Mouse (Mus musculus) forebrain, embryonic 12.5 days (tissue): ENCODE measurements at regions not wholly inside any gene's neighbourhood (a gene's known extent, or its start where the extent isn't known, plus 50 kb on each side); places are given as distances from the start of the nearest gene placed in this dataset.

Experiments used
- ATAC-seq: fragments of 200-750 bp; cut with Nextera tagmentation; 2 replicates; pipeline ENCODE4 v1.8.0; 2017; ENCODE audit warnings: moderate TSS enrichment; ENCODE audit not compliant: low FRiP score
- H3K27ac ChIP-seq: fragments of 300-500 bp; sonication (generic); 2 replicates; pipeline ENCODE4 v1.5.1; 2016; ENCODE audit warnings: mild to moderate bottlenecking
- H3K27me3 ChIP-seq: fragments of 300-500 bp; sonication (generic); 2 replicates; pipeline ENCODE4 v1.6.1; 2016; ENCODE audit warnings: mild to moderate bottlenecking
- H3K36me3 ChIP-seq: fragments of 300-500 bp; sonication (generic); replicated peaks from 2 replicates; pipeline ENCODE4 v1.6.1; 2016; ENCODE audit warnings: mild to moderate bottlenecking
- H3K4me1 ChIP-seq: fragments of 300-500 bp; sonication (generic); 2 replicates; pipeline ENCODE4 v1.6.1; 2016
- H3K4me2 ChIP-seq: fragments of 300-500 bp; sonication (generic); 2 replicates; pipeline ENCODE4 v1.6.1; 2016; ENCODE audit warnings: mild to moderate bottlenecking, moderate library complexity
- H3K4me3 ChIP-seq: fragments of 300-500 bp; sonication (generic); replicated peaks from 2 replicates; pipeline ENCODE4 v1.5.1; 2016; ENCODE audit warnings: mild to moderate bottlenecking
- H3K9ac ChIP-seq: fragments of 300-500 bp; sonication (generic); 2 replicates; pipeline ENCODE4 v1.6.1; 2016; ENCODE audit warnings: mild to moderate bottlenecking
- H3K9me3 ChIP-seq: fragments of 300-500 bp; sonication (generic); 2 replicates; pipeline ENCODE4 v1.6.1; 2016
- WGBS: fragments of 180-500 bp; shearing (Covaris S2); methylation state at CpG from one replicate; pipeline ENCODE4 v1.1.7; 2016; 5-methylcytosine and 5-hydroxymethylcytosine counted together

DNA sequence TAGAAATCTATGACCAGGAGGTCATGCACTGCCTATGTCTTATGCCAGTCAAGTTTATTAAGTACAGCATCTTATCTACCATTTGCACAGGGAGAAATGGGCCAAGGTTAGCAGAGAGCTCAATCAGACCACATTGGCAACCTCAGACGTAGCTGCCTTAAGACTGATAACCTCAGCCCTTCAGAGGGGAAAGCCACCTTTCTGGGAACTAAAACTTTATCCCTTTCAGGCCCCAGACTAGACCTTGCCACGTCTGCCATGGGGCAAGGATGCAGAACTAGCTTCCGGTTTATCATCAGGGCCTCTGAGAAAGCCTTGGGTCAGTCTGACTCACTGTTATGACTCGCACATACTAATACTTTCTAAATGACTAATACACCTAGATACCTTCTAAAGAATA is 188.8 kb upstream of the Agap1 start:
- Histone ChIP-seq H3K4me2 (no peak overlapping the region), H3K27me3 (no peaks in the 10 kb centered on the region), H3K27ac (no peak overlapping the region), H3K9ac (no peak overlapping the region), H3K4me3 (no peak overlapping the region), H3K9me3 (no peaks in the 10 kb centered on the region), H3K4me1 (no peaks in the 10 kb centered on the region), H3K36me3 (no peaks in the 10 kb centered on the region)
- WGBS, result 81% methylated on average over 4 of the region's 4 CpGs
- no peak for ATAC-seq

DNA sequence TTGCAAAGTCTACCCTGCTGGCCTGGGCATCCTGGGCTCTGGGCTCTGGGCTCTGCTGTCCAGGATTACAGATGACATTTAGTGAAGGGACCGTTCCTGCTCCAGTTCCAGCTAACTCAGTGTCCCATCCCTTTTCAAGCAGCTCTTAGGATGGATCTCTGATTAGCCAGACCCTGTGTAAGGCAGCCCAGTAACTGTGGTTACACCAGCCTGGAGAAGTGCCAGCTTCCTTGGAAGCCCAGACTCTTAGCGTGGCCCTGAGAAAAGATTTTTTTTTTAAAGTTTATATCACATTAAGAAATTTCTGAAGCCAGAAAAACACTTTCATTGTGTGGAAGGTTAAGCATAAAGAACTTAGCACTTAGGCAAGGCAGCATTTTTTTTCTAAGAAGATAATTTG is 185.8 kb upstream of the Agap1 start:
- H3K36me3 ChIP-seq, result no peaks in the 10 kb centered on the region
- 60% methylated on average over 2 of the region's 2 CpGs for WGBS
- ATAC-seq, result no peak
- no peak overlapping the region for H3K4me2 ChIP-seq
- no peaks in the 10 kb centered on the region for H3K4me1 ChIP-seq
- no peak overlapping the region for H3K27ac ChIP-seq
- no peaks in the 10 kb centered on the region for H3K9me3 ChIP-seq
- H3K9ac ChIP-seq, result no peak overlapping the region
- no peak overlapping the region for H3K4me3 ChIP-seq
- no peaks in the 10 kb centered on the region for H3K27me3 ChIP-seq

DNA sequence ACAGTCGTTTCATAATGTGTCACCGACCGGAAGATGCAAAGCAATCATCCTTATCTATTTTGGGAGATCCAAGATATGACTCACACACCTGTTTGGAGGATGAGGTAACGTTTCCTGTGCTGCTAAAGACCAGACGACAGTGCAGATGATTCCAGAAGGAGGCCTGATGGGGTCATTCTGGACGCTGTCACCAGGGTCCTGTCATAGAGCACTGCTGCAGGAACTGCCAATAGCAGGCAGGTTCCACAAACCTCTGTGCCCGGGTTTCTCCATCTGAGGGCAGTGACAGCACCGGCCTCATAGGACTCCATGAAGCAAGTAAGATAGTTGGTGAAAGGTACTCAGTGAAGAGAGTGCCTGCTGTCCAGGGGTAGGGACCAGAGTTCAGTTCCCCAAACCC is 182.9 kb upstream of the Agap1 start:
- Histone ChIP-seq H3K9ac (no peak overlapping the region), H3K27ac (no peak overlapping the region), H3K4me3 (no peak overlapping the region), H3K36me3 (no peaks in the 10 kb centered on the region), H3K4me2 (no peak overlapping the region), H3K4me1 (no peaks in the 10 kb centered on the region), H3K27me3 (no peaks in the 10 kb centered on the region), H3K9me3 (no peaks in the 10 kb centered on the region)
- WGBS, result 84% methylated on average over 8 of the region's 8 CpGs
- no peak for ATAC-seq

DNA sequence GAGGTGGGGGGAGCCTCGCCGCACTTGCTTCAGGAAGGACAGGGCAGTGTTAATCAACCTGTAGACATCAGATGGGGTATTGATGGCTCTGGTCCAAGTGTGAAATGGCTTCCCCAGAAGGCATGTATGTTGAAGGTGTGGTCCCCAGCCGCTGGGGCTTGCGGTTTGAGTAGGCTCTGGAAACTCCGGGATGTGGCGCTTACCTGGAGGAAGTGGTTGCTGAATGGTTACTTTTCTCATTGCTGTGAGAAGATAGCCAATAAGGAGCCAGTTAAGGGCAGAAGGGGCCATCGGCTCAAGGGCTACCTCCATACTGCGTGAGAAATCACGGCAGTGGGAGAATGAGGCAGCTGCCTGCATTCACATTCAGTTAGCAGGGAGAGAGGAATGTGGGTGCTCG is 181.6 kb upstream of the Agap1 start:
- no peaks in the 10 kb centered on the region for H3K4me1 ChIP-seq
- H3K27me3 ChIP-seq, result no peaks in the 10 kb centered on the region
- H3K4me3 ChIP-seq, result no peak overlapping the region
- no peaks in the 10 kb centered on the region for H3K36me3 ChIP-seq
- no peaks in the 10 kb centered on the region for H3K9me3 ChIP-seq
- 93% methylated on average over 10 of the region's 10 CpGs for WGBS
- H3K9ac ChIP-seq, result no peak overlapping the region
- no peak overlapping the region for H3K4me2 ChIP-seq
- no peak for ATAC-seq
- H3K27ac ChIP-seq, result no peak overlapping the region

DNA sequence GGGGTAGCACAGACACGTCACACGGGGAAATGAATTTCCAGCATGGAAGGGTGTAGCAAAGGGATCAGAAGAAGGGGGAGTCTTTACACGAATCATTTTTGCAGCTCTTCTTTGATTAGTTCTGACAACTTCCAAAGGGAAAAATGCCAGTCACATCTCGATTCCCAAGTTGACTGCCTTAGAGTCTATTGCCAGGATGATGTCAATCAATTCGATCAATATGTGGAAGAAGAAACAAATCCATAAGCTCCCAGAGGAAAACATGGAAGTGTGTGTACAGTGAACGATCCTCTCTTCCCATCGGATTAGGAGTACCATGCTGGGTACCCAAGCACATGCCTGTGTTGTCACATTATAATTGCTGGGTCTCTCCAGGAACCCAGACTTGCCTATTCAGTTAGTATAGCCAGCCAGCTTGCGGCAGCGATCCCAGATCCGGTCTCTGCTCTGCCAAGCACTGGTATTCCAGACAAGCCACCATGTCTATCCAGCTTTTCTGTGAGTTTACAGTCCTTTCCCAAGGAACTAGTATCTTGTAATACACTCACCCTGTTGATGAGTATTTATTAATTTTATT is 180.7 kb upstream of the Agap1 start:
- Histone ChIP-seq H3K9me3 (no peaks in the 10 kb centered on the region), H3K4me3 (no peak overlapping the region), H3K27me3 (no peaks in the 10 kb centered on the region), H3K4me1 (no peaks in the 10 kb centered on the region), H3K9ac (no peak overlapping the region), H3K4me2 (no peak overlapping the region), H3K36me3 (no peaks in the 10 kb centered on the region), H3K27ac (no peak overlapping the region)
- no peak for ATAC-seq
- 93% methylated on average over 10 of the region's 10 CpGs for WGBS

DNA sequence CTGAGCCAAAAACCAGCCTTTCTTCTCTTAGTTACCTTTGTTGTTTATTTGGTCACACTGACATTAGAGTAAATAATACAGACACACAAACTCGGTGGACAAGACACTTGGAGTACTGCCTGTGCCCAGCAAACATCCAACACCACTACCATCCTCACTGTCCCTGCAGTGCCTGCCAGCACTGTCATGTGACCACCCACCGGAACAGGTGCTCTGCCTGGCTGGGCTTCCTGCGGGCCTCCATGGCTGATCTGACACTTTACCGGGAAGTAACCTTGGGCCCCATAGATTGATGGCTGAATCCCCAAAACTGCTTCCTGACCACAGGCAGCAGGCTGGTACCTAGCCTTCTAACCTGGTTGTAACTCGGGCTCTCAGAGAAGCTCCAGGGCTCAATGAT is 175.2 kb upstream of the Agap1 start:
- H3K4me2 ChIP-seq, result no peak overlapping the region
- no peaks in the 10 kb centered on the region for H3K9me3 ChIP-seq
- ATAC-seq, result no peak
- H3K9ac ChIP-seq, result no peak overlapping the region
- H3K4me3 ChIP-seq, result no peak overlapping the region
- H3K27ac ChIP-seq, result no peak overlapping the region
- no peaks in the 10 kb centered on the region for H3K4me1 ChIP-seq
- H3K36me3 ChIP-seq, result no peaks in the 10 kb centered on the region
- WGBS, result 86% methylated on average over 5 of the region's 5 CpGs
- H3K27me3 ChIP-seq, result no peaks in the 10 kb centered on the region

DNA sequence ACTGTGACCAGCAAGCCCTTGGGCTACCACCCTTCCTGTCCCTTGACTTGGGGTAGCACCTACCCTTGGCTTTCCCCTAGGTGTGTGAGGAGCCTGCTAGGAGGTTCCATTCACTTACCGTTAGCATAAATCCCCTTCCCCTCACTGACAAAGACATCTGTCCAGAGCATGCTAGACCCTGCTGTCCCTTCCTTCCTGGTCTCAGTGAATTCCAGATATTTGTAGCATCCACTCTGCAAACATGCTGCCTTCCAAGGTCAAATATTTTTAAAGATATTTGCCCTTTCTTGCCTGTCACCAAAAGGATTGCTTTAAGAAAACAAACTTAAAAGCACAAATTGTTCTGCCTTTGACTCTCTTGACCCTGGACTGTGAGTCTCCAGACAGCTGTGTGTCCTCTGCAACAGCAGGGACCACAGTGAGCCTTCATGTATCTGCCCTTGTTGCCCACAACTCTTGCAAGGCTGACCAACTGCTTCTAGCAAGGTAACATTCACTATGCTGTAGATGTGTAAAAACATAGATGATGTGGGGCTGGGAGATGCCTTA is 173.4 kb upstream of the Agap1 start:
- Histone ChIP-seq H3K4me2 (no peak overlapping the region), H3K4me1 (0 out of 2 replicates have a peak, but pooled peaks cover 3% of the 10 kb centered on the region), H3K4me3 (no peak overlapping the region), H3K27me3 (no peaks in the 10 kb centered on the region), H3K27ac (no peak overlapping the region), H3K9ac (no peak overlapping the region), H3K9me3 (no peaks in the 10 kb centered on the region), H3K36me3 (no peaks in the 10 kb centered on the region)
- no peak for ATAC-seq
- WGBS, result 86% methylated on average over 1 of the region's 1 CpGs

DNA sequence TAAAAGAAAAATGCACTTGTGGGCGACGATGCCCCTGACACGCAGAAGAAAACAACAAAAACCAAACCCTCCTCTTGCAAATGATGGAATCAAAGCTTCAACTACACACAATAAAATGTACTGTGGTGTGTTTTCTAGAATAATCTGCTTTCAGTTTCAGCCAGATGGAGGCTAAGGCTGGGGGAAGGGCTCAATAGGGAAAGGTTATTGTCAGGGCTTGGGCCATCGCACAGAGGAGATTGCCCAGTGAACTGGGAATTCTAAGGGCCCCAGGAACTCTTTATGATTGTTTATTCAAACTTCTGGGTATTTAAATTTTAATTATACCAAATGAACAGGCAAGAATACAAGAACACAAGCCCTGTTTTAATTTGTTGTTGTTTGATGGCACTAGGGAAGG is 169.6 kb upstream of the Agap1 start:
- H3K4me3 ChIP-seq, result no peak overlapping the region
- H3K36me3 ChIP-seq, result no peaks in the 10 kb centered on the region
- H3K27me3 ChIP-seq, result no peaks in the 10 kb centered on the region
- no peak overlapping the region for H3K9ac ChIP-seq
- no peak overlapping the region for H3K27ac ChIP-seq
- H3K4me2 ChIP-seq, result no peak overlapping the region
- 55% methylated on average over 4 of the region's 4 CpGs for WGBS
- ATAC-seq, result no peak
- 0 out of 2 replicates have a peak, but pooled peaks cover 3% of the 10 kb centered on the region for H3K4me1 ChIP-seq
- H3K9me3 ChIP-seq, result no peaks in the 10 kb centered on the region

DNA sequence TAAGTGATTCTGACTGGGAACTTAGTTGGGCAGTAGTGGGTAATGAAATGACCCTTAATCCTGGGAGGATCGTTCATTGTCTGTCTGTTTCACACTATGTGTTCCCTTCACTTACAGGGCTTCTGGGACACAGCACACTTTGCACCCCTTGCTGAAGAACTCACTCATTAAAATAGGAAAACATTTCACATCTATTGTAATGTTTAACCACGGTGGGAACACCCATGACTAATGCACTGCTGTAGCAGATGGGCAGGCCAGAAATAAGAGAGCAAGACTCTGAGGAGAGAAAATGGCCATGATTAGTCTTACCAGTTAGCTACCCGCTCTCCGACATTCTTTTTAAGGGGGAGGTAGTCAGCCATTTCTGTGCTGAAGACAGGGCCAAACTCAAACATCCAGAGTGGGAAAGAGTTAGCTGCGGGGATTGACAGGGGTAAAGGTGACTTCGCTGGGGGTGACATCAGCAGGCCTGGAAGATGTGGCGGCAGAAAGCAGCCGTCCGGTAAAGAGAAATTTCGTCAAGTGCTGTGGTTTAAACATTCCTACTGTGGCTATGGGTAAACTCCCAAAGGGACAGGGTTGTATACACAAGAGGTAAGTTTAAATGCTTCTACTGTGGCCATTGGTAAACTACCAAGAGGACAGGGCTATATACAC is 167.3 kb upstream of the Agap1 start:
- Histone ChIP-seq H3K36me3 (no peaks in the 10 kb centered on the region), H3K27ac (no peak overlapping the region), H3K9me3 (no peaks in the 10 kb centered on the region), H3K4me3 (no peak overlapping the region), H3K4me1 (0 out of 2 replicates have a peak, but pooled peaks cover 3% of the 10 kb centered on the region), H3K27me3 (no peaks in the 10 kb centered on the region), H3K4me2 (no peak overlapping the region), H3K9ac (no peak overlapping the region)
- WGBS, result 87% methylated on average over 10 of the region's 10 CpGs
- ATAC-seq, result no peak

DNA sequence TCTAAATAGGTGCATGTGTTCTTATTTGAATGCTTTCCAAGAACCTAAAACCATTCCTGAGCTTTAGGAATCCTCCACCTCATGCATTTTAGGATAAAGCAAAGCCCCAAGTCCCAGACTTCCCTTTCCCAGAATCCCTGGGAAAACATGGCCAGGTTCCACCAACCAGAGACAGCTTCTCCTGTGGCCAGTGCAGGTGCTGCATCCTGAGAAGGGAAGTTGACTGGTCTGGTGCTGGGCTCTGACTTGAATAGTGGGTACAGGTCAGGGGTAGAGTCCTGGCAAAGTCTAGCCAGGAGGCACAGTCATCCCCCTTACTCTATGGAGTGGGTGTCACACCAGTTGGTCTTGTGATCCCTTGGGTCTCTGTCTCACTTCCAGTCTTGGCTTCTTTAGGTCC is 166.6 kb upstream of the Agap1 start:
- H3K27me3 ChIP-seq, result no peaks in the 10 kb centered on the region
- 0 out of 2 replicates have a peak, but pooled peaks cover 3% of the 10 kb centered on the region for H3K4me1 ChIP-seq
- no peak overlapping the region for H3K4me3 ChIP-seq
- H3K36me3 ChIP-seq, result no peaks in the 10 kb centered on the region
- H3K9me3 ChIP-seq, result no peaks in the 10 kb centered on the region
- H3K27ac ChIP-seq, result no peak overlapping the region
- ATAC-seq, result no peak
- no peak overlapping the region for H3K9ac ChIP-seq
- H3K4me2 ChIP-seq, result no peak overlapping the region

DNA sequence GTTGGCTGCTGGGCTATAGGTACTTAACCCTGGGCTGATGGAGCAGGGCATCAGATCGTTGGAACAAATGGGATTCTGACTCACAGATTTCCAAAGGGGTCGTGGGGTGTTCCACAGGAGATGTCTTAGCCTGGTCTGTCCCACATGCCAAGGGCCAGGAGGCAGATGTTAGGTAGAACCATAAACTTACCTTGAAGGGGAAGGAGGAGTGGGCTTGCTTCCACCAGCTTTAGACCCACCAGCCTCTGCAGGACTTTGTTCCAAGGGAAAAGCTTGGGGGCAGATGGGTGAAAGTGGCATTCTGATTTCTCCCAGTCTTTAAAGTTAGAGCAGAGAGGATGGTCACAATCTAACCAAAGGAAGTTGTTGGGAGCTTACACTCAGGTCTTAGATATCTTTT is 165.7 kb upstream of the Agap1 start:
- no peaks in the 10 kb centered on the region for H3K9me3 ChIP-seq
- no peaks in the 10 kb centered on the region for H3K36me3 ChIP-seq
- no peaks in the 10 kb centered on the region for H3K27me3 ChIP-seq
- ATAC-seq, result no peak
- WGBS, result 85% methylated on average over 2 of the region's 2 CpGs
- no peak overlapping the region for H3K4me3 ChIP-seq
- no peak overlapping the region for H3K27ac ChIP-seq
- no peak overlapping the region for H3K4me2 ChIP-seq
- 0 out of 2 replicates have a peak, but pooled peaks cover 3% of the 10 kb centered on the region for H3K4me1 ChIP-seq
- no peak overlapping the region for H3K9ac ChIP-seq

DNA sequence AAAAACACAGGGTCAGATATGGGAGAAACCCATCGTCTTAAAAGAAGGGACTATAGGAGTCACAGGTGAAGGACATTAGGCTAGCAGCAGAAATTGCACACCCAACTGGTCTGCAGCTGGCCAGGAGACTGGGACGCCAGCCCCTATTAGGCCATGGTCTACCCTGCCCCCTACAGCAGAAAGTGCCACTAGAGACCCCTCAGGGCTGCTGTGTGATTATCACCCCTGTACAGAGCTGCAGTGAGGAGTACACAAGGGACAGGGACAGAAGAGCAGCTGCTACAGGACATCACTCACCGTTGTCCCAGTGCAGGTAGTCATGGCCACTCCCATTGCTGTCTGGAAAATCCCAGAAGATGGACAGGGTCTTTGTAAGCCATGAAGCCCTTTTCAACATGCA is 157.9 kb upstream of the Agap1 start:
- Histone ChIP-seq H3K4me1 (no peaks in the 10 kb centered on the region; the same call in 1 of the 2 replicates), H3K4me3 (no peak overlapping the region), H3K4me2 (no peak overlapping the region), H3K9me3 (no peaks in the 10 kb centered on the region), H3K27me3 (no peaks in the 10 kb centered on the region), H3K36me3 (no peaks in the 10 kb centered on the region), H3K27ac (no peak overlapping the region), H3K9ac (no peak overlapping the region)
- WGBS, result 89% methylated on average over 3 of the region's 3 CpGs
- ATAC-seq, result no peak

DNA sequence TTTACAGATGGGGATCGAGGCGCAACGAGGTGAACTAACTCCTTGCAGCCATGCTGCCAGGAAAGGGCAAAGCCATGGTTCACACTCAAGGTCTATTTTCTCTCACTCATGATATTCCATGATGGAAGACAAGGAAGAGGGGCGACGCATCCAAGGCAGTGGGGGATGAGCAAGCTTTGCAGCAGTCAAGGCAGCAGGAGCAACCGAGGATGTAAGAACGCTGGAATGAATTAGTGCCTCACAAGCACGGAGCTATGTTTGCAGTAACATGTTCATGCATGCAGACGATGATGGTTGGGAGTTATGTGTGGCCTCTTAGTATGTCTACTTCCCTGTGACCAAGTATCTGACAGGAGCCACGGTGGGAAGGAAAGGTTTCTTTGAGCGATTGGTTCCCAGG is 156.8 kb upstream of the Agap1 start:
- Histone ChIP-seq H3K27me3 (no peaks in the 10 kb centered on the region), H3K9ac (no peak overlapping the region), H3K36me3 (no peaks in the 10 kb centered on the region), H3K27ac (no peak overlapping the region), H3K4me2 (no peak overlapping the region), H3K4me1 (peaks cover 7% of the 10 kb centered on the region), H3K4me3 (no peak overlapping the region), H3K9me3 (no peaks in the 10 kb centered on the region)
- WGBS, result 92% methylated on average over 11 of the region's 11 CpGs
- ATAC-seq, result no peak
